In the genomic region with DNA sequence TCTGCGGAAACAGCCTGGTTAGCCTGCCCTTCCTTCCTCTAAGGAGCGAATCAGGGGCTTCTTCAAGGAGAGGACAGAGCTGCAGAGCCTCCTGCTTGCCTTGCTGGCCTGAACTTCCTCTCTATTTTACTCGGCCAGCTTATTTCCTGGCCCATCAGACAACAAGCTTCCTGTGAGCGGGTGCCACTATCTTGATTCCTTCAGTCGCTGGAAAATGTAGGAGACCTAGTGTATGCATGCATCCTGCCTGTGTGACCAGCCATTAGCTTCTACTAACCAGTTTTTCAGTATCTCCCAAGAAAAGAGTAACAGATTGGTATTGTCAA, we compare ENCODE assay signal across 10 mouse cellular contexts. TPM values are rescaled to one million over a fixed set of nuclear protein-coding genes. Genes with fewer than 3 reads are reported as not detected.
DNase-seq lines count a peak whose midpoint lies in the region; ATAC-seq lines count a peak whose summit lies in the region.
"Had no signal": no experiment of that assay in that cellular context is flagged by ENCODE, and none has a peak within 500 bp of the region (broad histone marks: within the 10 kb centered on the region; RNA-seq: fewer than 3 reads in every experiment).

No protein-coding gene starts in this region.

- H3K9me3 ChIP-seq in kidney, embryonic 16.5 days (ENCODE audit: low read length): no peaks in the 10 kb centered on the region
- H3K9me3 ChIP-seq in embryonic facial prominence, embryonic 14.5 days (ENCODE audit: control insufficient read depth, low read length): no peaks in the 10 kb centered on the region
- no peaks in the 10 kb centered on the region for H3K9me3 ChIP-seq in hindbrain, embryonic 16.5 days (ENCODE audit: control insufficient read depth, low read length)
- H3K9me3 ChIP-seq in neural tube, embryonic 13.5 days: no peaks in the 10 kb centered on the region
- H3K9me3 ChIP-seq: G1E had no signal

- 0 out of 2 replicates have a peak overlapping the region, but pooled peaks have one; percentile 16 for H3K4me3 ChIP-seq in kidney, embryonic 16.5 days (ENCODE audit: low read length)
- no peak overlapping the region for H3K4me3 ChIP-seq in embryonic facial prominence, embryonic 14.5 days (ENCODE audit: low read depth, low read length)
- peak overlapping the region; percentile 10 for H3K4me3 ChIP-seq in hindbrain, embryonic 16.5 days (ENCODE audit: low read length)
- peak overlapping the region; percentile 20 for H3K4me3 ChIP-seq in neural tube, embryonic 13.5 days

- peak overlapping the region; percentile 55 for H3K9ac ChIP-seq in kidney, embryonic 16.5 days (replicated peaks; ENCODE audit: low read length)
- H3K9ac ChIP-seq in embryonic facial prominence, embryonic 14.5 days (ENCODE audit: low read depth, low read length): 0 out of 2 replicates have a peak overlapping the region, but pooled peaks have one; percentile 26
- H3K9ac ChIP-seq in hindbrain, embryonic 16.5 days (ENCODE audit: low read depth, low read length): peak overlapping the region; percentile 64
- peak overlapping the region; percentile 92 for H3K9ac ChIP-seq in neural tube, embryonic 13.5 days

- H3K4me2 ChIP-seq in kidney, embryonic 16.5 days (replicated peaks; ENCODE audit: low read depth, low read length): peak overlapping the region; percentile 37
- H3K4me2 ChIP-seq in embryonic facial prominence, embryonic 14.5 days (ENCODE audit: low read depth, low read length): peak overlapping the region; percentile 99; the same call in 1 of the 2 replicates
- H3K4me2 ChIP-seq in hindbrain, embryonic 16.5 days (ENCODE audit: low read length): peak overlapping the region; percentile 39
- peak overlapping the region; percentile 75 for H3K4me2 ChIP-seq in neural tube, embryonic 13.5 days

- peaks cover 7% of the 10 kb centered on the region; the same call in 1 of the 2 replicates for H3K36me3 ChIP-seq in kidney, embryonic 16.5 days (ENCODE audit: insufficient read depth, low read length)
- no peaks in the 10 kb centered on the region for H3K36me3 ChIP-seq in embryonic facial prominence, embryonic 14.5 days (ENCODE audit: control insufficient read depth, insufficient read depth, low read length)
- no peaks in the 10 kb centered on the region for H3K36me3 ChIP-seq in hindbrain, embryonic 16.5 days (ENCODE audit: control insufficient read depth, insufficient read depth, low read length)
- H3K36me3 ChIP-seq in neural tube, embryonic 13.5 days: peaks cover 23% of the 10 kb centered on the region
- H3K36me3 ChIP-seq: G1E had no signal

- peak overlapping the region; percentile 85 for H3K27ac ChIP-seq in kidney, embryonic 16.5 days (ENCODE audit: low read length)
- peak overlapping the region; percentile 33; the same call in 1 of the 2 replicates for H3K27ac ChIP-seq in embryonic facial prominence, embryonic 14.5 days (replicated peaks; ENCODE audit: low read depth, low read length)
- H3K27ac ChIP-seq in hindbrain, embryonic 16.5 days (ENCODE audit: low read depth, low read length): peak overlapping the region; percentile 91
- peak overlapping the region; percentile 99 for H3K27ac ChIP-seq in neural tube, embryonic 13.5 days (replicated peaks)

- WGBS in kidney, embryonic 16.5 days: 24% methylated on average over 5 of the region's 5 CpGs
- 13% methylated on average over 5 of the region's 5 CpGs for WGBS in embryonic facial prominence, embryonic 14.5 days
- WGBS in hindbrain, embryonic 16.5 days: 7% methylated on average over 5 of the region's 5 CpGs
- WGBS in neural tube, embryonic 13.5 days: 20% methylated on average over 5 of the region's 5 CpGs

- no peaks in the 10 kb centered on the region for H3K27me3 ChIP-seq in kidney, embryonic 16.5 days (ENCODE audit: insufficient read depth, low read length)
- peaks cover 95% of the 10 kb centered on the region for H3K27me3 ChIP-seq in embryonic facial prominence, embryonic 14.5 days (replicated peaks; ENCODE audit: control insufficient read depth, insufficient read depth, low read length)
- H3K27me3 ChIP-seq in hindbrain, embryonic 16.5 days (replicated peaks; ENCODE audit: control insufficient read depth, insufficient read depth, low read length): peaks cover 20% of the 10 kb centered on the region
- no peaks in the 10 kb centered on the region for H3K27me3 ChIP-seq in neural tube, embryonic 13.5 days

- DNase-seq in kidney, adult 18-20 months: no peak
- DNase-seq in embryonic facial prominence, embryonic 14.5 days (ENCODE audit: low spot score): no peak
- DNase-seq in cerebellum, adult 9-11 months: no peak
- no peak for DNase-seq in right cerebral cortex, adult 18-20 months
- DNase-seq: cerebellum, adult 18-20 months; gastrocnemius, postnatal 14 days had no signal

- H3K4me1 ChIP-seq in kidney, embryonic 16.5 days (ENCODE audit: insufficient read depth, low read length): peaks cover 90% of the 10 kb centered on the region
- H3K4me1 ChIP-seq in embryonic facial prominence, embryonic 14.5 days (ENCODE audit: control insufficient read depth, insufficient read depth, low read length): no peaks in the 10 kb centered on the region
- peaks cover 8% of the 10 kb centered on the region for H3K4me1 ChIP-seq in hindbrain, embryonic 16.5 days (ENCODE audit: control insufficient read depth, insufficient read depth, low read depth, low read length)
- peaks cover 98% of the 10 kb centered on the region for H3K4me1 ChIP-seq in neural tube, embryonic 13.5 days (replicated peaks)

- no peak for ATAC-seq in kidney, embryonic 16.5 days (ENCODE audit: low FRiP score, low TSS enrichment)
- ATAC-seq in embryonic facial prominence, embryonic 14.5 days (ENCODE audit: low read depth): no peak
- no peak for ATAC-seq in hindbrain, embryonic 16.5 days
- no peak for ATAC-seq in neural tube, embryonic 13.5 days (ENCODE audit: low read depth)

RNA-seq across cellular contexts. Expression of gene Hoxa2, which starts 6.2 kb away (rescaled TPM):
- polyA plus RNA-seq in kidney, embryonic 16.5 days (2015; fragmentation: Nextera tagmentation; extraction: Ambion mirVana): 2.1 and 2.6 TPM in 2 replicates
- polyA plus RNA-seq in embryonic facial prominence, embryonic 14.5 days (2014; fragmentation: Nextera tagmentation; extraction: Ambion mirVana): 7.2 and 11.1 TPM in 2 replicates
- polyA plus RNA-seq in hindbrain, embryonic 16.5 days (2015; fragmentation: Nextera tagmentation; extraction: Ambion mirVana): 20.3 and 22.5 TPM in 2 replicates
- polyA plus RNA-seq in neural tube, embryonic 13.5 days (2015; fragmentation: Nextera tagmentation; extraction: Ambion mirVana): 11.9 and 13.7 TPM in 2 replicates
- polyA plus RNA-seq: G1E had no signal

RNA-seq across cellular contexts. Expression of gene 5730596B20Rik, which starts 6.4 kb away (rescaled TPM):
- 1.7 and 2.5 TPM in 2 replicates for polyA plus RNA-seq in kidney, embryonic 16.5 days (2015; fragmentation: Nextera tagmentation; extraction: Ambion mirVana)
- polyA plus RNA-seq in embryonic facial prominence, embryonic 14.5 days (2014; fragmentation: Nextera tagmentation; extraction: Ambion mirVana): 0.10 and 0.46 TPM in 2 replicates
- 3.4 and 3.6 TPM in 2 replicates for polyA plus RNA-seq in hindbrain, embryonic 16.5 days (2015; fragmentation: Nextera tagmentation; extraction: Ambion mirVana)
- polyA plus RNA-seq in neural tube, embryonic 13.5 days (2015; fragmentation: Nextera tagmentation; extraction: Ambion mirVana): 3.5 and 4.1 TPM in 2 replicates
- polyA plus RNA-seq: G1E had no signal

RNA-seq across cellular contexts. Expression of gene Hoxa1, which starts 12.7 kb away (rescaled TPM):
- 0.81 and 0.82 TPM in 2 replicates for polyA plus RNA-seq in kidney, embryonic 16.5 days (2015; fragmentation: Nextera tagmentation; extraction: Ambion mirVana)
- 1.4 and 1.7 TPM in 2 replicates for polyA plus RNA-seq in embryonic facial prominence, embryonic 14.5 days (2014; fragmentation: Nextera tagmentation; extraction: Ambion mirVana)
- polyA plus RNA-seq in hindbrain, embryonic 16.5 days (2015; fragmentation: Nextera tagmentation; extraction: Ambion mirVana): 1.8 and 2.0 TPM in 2 replicates
- 2.0 and 3.0 TPM in 2 replicates for polyA plus RNA-seq in neural tube, embryonic 13.5 days (2015; fragmentation: Nextera tagmentation; extraction: Ambion mirVana)
- polyA plus RNA-seq: G1E had no signal

RNA-seq across cellular contexts. Expression of gene Hoxa4, which starts 20.7 kb away (rescaled TPM):
- 1.2 and 1.4 TPM in 2 replicates for polyA plus RNA-seq in kidney, embryonic 16.5 days (2015; fragmentation: Nextera tagmentation; extraction: Ambion mirVana)
- 1.1 and 1.6 TPM in 2 replicates for polyA plus RNA-seq in embryonic facial prominence, embryonic 14.5 days (2014; fragmentation: Nextera tagmentation; extraction: Ambion mirVana)
- polyA plus RNA-seq in hindbrain, embryonic 16.5 days (2015; fragmentation: Nextera tagmentation; extraction: Ambion mirVana): 5.6 and 8.8 TPM in 2 replicates
- polyA plus RNA-seq in neural tube, embryonic 13.5 days (2015; fragmentation: Nextera tagmentation; extraction: Ambion mirVana): 5.7 and 5.8 TPM in 2 replicates
- polyA plus RNA-seq: G1E had no signal

RNA-seq across cellular contexts. Expression of gene Hoxa5, which starts 33.5 kb away (rescaled TPM):
- 9.0 and 9.5 TPM in 2 replicates for polyA plus RNA-seq in kidney, embryonic 16.5 days (2015; fragmentation: Nextera tagmentation; extraction: Ambion mirVana)
- 2.4 and 3.3 TPM in 2 replicates for polyA plus RNA-seq in embryonic facial prominence, embryonic 14.5 days (2014; fragmentation: Nextera tagmentation; extraction: Ambion mirVana)
- polyA plus RNA-seq in hindbrain, embryonic 16.5 days (2015; fragmentation: Nextera tagmentation; extraction: Ambion mirVana): 85.9 and 106 TPM in 2 replicates
- polyA plus RNA-seq in neural tube, embryonic 13.5 days (2015; fragmentation: Nextera tagmentation; extraction: Ambion mirVana): 44.7 and 66.8 TPM in 2 replicates
- polyA plus RNA-seq: G1E had no signal

Comparison
In these comparisons a context has a peak if more than half of its experiments do, and no peak if none do; other contexts are left out.
1. H3K27ac ChIP-seq: peak in every context shown above with its lines; median percentile 99 in neural tube, embryonic 13.5 days; 91 in hindbrain, embryonic 16.5 days; 85 in kidney, embryonic 16.5 days; 33 in embryonic facial prominence, embryonic 14.5 days.
2. H3K4me2 ChIP-seq: peak in every context shown above with its lines; median percentile 99 in embryonic facial prominence, embryonic 14.5 days; 75 in neural tube, embryonic 13.5 days; 39 in hindbrain, embryonic 16.5 days; 37 in kidney, embryonic 16.5 days.
3. H3K9ac ChIP-seq: peak in every context shown above with its lines; median percentile 92 in neural tube, embryonic 13.5 days; 64 in hindbrain, embryonic 16.5 days; 55 in kidney, embryonic 16.5 days; 26 in embryonic facial prominence, embryonic 14.5 days.